In the genomic region with DNA sequence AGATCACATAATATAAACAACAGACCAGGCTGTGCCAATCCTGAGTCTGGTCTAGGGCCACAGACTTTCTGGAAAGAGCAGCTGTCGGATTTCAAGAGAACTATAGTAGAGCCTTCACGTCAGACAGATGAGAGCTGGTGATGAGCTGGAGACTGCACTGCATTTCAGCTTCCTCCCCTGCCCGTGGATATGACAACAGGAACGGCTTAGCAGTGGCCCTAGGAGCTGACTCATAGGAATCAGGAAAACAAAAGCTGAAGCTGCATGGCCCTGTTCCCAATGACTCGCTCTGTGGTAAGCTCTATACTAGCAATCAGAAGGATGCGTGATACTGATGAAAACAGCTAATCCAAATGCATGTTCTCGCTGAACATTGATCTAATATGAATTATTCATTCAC, we compare ENCODE assay signal across 11 mouse cellular contexts. TPM values are rescaled to one million over a fixed set of nuclear protein-coding genes. Genes with fewer than 3 reads are reported as not detected.
DNase-seq lines count a peak whose midpoint lies in the region; ATAC-seq and TF ChIP-seq lines count a peak whose summit lies in the region.
"Had no signal": no experiment of that assay in that cellular context is flagged by ENCODE, and none has a peak within 500 bp of the region (broad histone marks: within the 10 kb centered on the region; RNA-seq: fewer than 3 reads in every experiment).

No protein-coding gene starts in this region.

- no peak overlapping the region for H3K9ac ChIP-seq in heart, postnatal 0 days (replicated peaks; ENCODE audit: low read depth, low read length)
- no peak overlapping the region for H3K9ac ChIP-seq in midbrain, embryonic 11.5 days (ENCODE audit: low read length)
- no peak overlapping the region for H3K9ac ChIP-seq in stomach, postnatal 0 days (ENCODE audit: low read length)
- H3K9ac ChIP-seq in intestine, embryonic 15.5 days: no peak overlapping the region
- H3K9ac ChIP-seq: embryonic facial prominence, embryonic 15.5 days had no signal

- H3K9me3 ChIP-seq in heart, postnatal 0 days (replicated peaks; ENCODE audit: control insufficient read depth, low read length): no peaks in the 10 kb centered on the region
- H3K9me3 ChIP-seq in midbrain, embryonic 11.5 days (ENCODE audit: control insufficient read depth, low read length): no peaks in the 10 kb centered on the region
- no peaks in the 10 kb centered on the region for H3K9me3 ChIP-seq in midbrain, embryonic 10.5 days (replicated peaks)
- H3K9me3 ChIP-seq in stomach, postnatal 0 days (ENCODE audit: control insufficient read depth, low read length): no peaks in the 10 kb centered on the region
- no peaks in the 10 kb centered on the region for H3K9me3 ChIP-seq in intestine, embryonic 15.5 days
- H3K9me3 ChIP-seq: embryonic facial prominence, embryonic 15.5 days had no signal

- no peak for TF ChIP-seq CTCF in heart, postnatal 0 days (IDR thresholded peaks at IDR 0.05; ENCODE audit: low read depth)
- TF ChIP-seq CTCF in stomach, postnatal 0 days (IDR thresholded peaks at IDR 0.05; ENCODE audit: low read depth): no peak

- no peak for TF ChIP-seq EP300 in heart, postnatal 0 days (IDR thresholded peaks at IDR 0.05; ENCODE audit: low read depth)
- no peak for TF ChIP-seq EP300 in stomach, postnatal 0 days (optimal IDR thresholded peaks at IDR 0.05)

- H3K27me3 ChIP-seq in heart, postnatal 0 days (ENCODE audit: control insufficient read depth, insufficient read depth, low read length): no peaks in the 10 kb centered on the region
- H3K27me3 ChIP-seq in midbrain, embryonic 11.5 days (ENCODE audit: control insufficient read depth, insufficient read depth, low read length): no peaks in the 10 kb centered on the region
- no peaks in the 10 kb centered on the region for H3K27me3 ChIP-seq in midbrain, embryonic 10.5 days (ENCODE audit: low read depth, poor library complexity, severe bottlenecking)
- no peaks in the 10 kb centered on the region for H3K27me3 ChIP-seq in stomach, postnatal 0 days (ENCODE audit: control insufficient read depth, insufficient read depth, low read length)
- no peaks in the 10 kb centered on the region for H3K27me3 ChIP-seq in intestine, embryonic 15.5 days (replicated peaks)
- H3K27me3 ChIP-seq: embryonic facial prominence, embryonic 15.5 days had no signal

- H3K4me3 ChIP-seq in heart, postnatal 0 days (ENCODE audit: low read depth, low read length): no peak overlapping the region
- H3K4me3 ChIP-seq in midbrain, embryonic 11.5 days (ENCODE audit: low read depth, low read length): no peak overlapping the region
- H3K4me3 ChIP-seq in midbrain, embryonic 10.5 days: no peak overlapping the region
- no peak overlapping the region for H3K4me3 ChIP-seq in stomach, postnatal 0 days (ENCODE audit: low read depth, low read length)
- H3K4me3 ChIP-seq in intestine, embryonic 15.5 days (replicated peaks): no peak overlapping the region
- H3K4me3 ChIP-seq: embryonic facial prominence, embryonic 15.5 days had no signal

- DNase-seq in heart, postnatal 0 days (ENCODE audit: low spot score): peak; percentile 7
- DNase-seq in heart, postnatal 25 days (ENCODE audit: low spot score): no peak
- DNase-seq in midbrain, embryonic 11.5 days (ENCODE audit: low spot score, missing footprints): no peak
- DNase-seq in midbrain, embryonic 10.5 days (ENCODE audit: low spot score): no peak
- peak; percentile 55 for DNase-seq in brain, adult 2 months (ENCODE audit: low read depth, low spot score)
- DNase-seq in stomach, postnatal 0 days (ENCODE audit: low spot score): no peak
- no peak for DNase-seq in thymus, postnatal 25 days
- DNase-seq: heart, adult 11 months had no signal

- 42% methylated on average over 7 of the region's 7 CpGs for WGBS in heart, postnatal 0 days
- WGBS in midbrain, embryonic 11.5 days: 73% methylated on average over 7 of the region's 7 CpGs
- WGBS in midbrain, embryonic 10.5 days: 75% methylated on average over 7 of the region's 7 CpGs
- WGBS in stomach, postnatal 0 days: 30% methylated on average over 7 of the region's 7 CpGs
- 47% methylated on average over 7 of the region's 7 CpGs for WGBS in intestine, embryonic 15.5 days

- no peaks in the 10 kb centered on the region for H3K36me3 ChIP-seq in heart, postnatal 0 days (replicated peaks; ENCODE audit: control insufficient read depth, insufficient read depth, low read length)
- H3K36me3 ChIP-seq in midbrain, embryonic 11.5 days (ENCODE audit: control insufficient read depth, insufficient read depth, low read length): no peaks in the 10 kb centered on the region
- peaks cover 40% of the 10 kb centered on the region for H3K36me3 ChIP-seq in midbrain, embryonic 10.5 days
- no peaks in the 10 kb centered on the region for H3K36me3 ChIP-seq in stomach, postnatal 0 days (ENCODE audit: control insufficient read depth, insufficient read depth, low read length)
- no peaks in the 10 kb centered on the region for H3K36me3 ChIP-seq in intestine, embryonic 15.5 days

- ATAC-seq in heart, postnatal 0 days (ENCODE audit: insufficient read depth, low read depth): peak; percentile 53; the same call in 1 of the 2 replicates
- ATAC-seq in midbrain, embryonic 11.5 days (ENCODE audit: low FRiP score): peak; percentile 40; the same call in 1 of the 2 replicates
- 0 out of 2 replicates have a peak, but pooled peaks have one; percentile 53 for ATAC-seq in stomach, postnatal 0 days (ENCODE audit: low FRiP score, low TSS enrichment)
- ATAC-seq in intestine, embryonic 15.5 days: no peak

- no peak overlapping the region for H3K27ac ChIP-seq in heart, postnatal 0 days (ENCODE audit: low read depth)
- H3K27ac ChIP-seq in midbrain, embryonic 11.5 days (ENCODE audit: low read depth, low read length): no peak overlapping the region
- no peak overlapping the region for H3K27ac ChIP-seq in midbrain, embryonic 10.5 days (replicated peaks)
- H3K27ac ChIP-seq in stomach, postnatal 0 days (replicated peaks): no peak overlapping the region
- no peak overlapping the region for H3K27ac ChIP-seq in intestine, embryonic 15.5 days
- H3K27ac ChIP-seq: embryonic facial prominence, embryonic 15.5 days; macrophage had no signal

- H3K4me2 ChIP-seq in heart, postnatal 0 days (ENCODE audit: low read depth, low read length): no peak overlapping the region
- no peak overlapping the region for H3K4me2 ChIP-seq in midbrain, embryonic 11.5 days
- no peak overlapping the region for H3K4me2 ChIP-seq in stomach, postnatal 0 days (replicated peaks; ENCODE audit: low read depth)
- H3K4me2 ChIP-seq in intestine, embryonic 15.5 days (replicated peaks): no peak overlapping the region
- H3K4me2 ChIP-seq: embryonic facial prominence, embryonic 15.5 days had no signal

- H3K4me1 ChIP-seq in heart, postnatal 0 days (ENCODE audit: control insufficient read depth, insufficient read depth): no peaks in the 10 kb centered on the region
- no peaks in the 10 kb centered on the region for H3K4me1 ChIP-seq in midbrain, embryonic 11.5 days (ENCODE audit: control insufficient read depth, insufficient read depth, low read length)
- no peaks in the 10 kb centered on the region for H3K4me1 ChIP-seq in midbrain, embryonic 10.5 days
- no peaks in the 10 kb centered on the region for H3K4me1 ChIP-seq in stomach, postnatal 0 days (replicated peaks; ENCODE audit: control insufficient read depth, insufficient read depth)
- H3K4me1 ChIP-seq in intestine, embryonic 15.5 days (replicated peaks): no peaks in the 10 kb centered on the region
- H3K4me1 ChIP-seq: embryonic facial prominence, embryonic 15.5 days had no signal

- intact Hi-C loops in heart, postnatal 25 days (cut with DNase I): no loop called here

RNA-seq across cellular contexts. Expression of a gene that starts 33.2 kb away (rescaled TPM):
- total RNA-seq in heart, postnatal 0 days (2014; rRNA removed; ENCODE audit: low replicate concordance): not detected in 2 replicates
- polyA plus RNA-seq in heart, postnatal 0 days (2015; fragmentation: Nextera tagmentation; extraction: Ambion mirVana): not detected in 2 replicates
- not detected for total RNA-seq in heart, postnatal 25 days (2021)
- polyA plus RNA-seq in midbrain, embryonic 11.5 days (2014; fragmentation: Nextera tagmentation; extraction: Ambion mirVana): 0.15 TPM in 1 of 2 replicates, not detected in the other
- 0.06 TPM in 1 of 2 replicates, not detected in the other for polyA plus RNA-seq in midbrain, embryonic 10.5 days (2016; fragmentation: Nextera tagmentation; extraction: Ambion mirVana)
- 55.0 and 59.3 TPM in 2 replicates for polyA plus RNA-seq in stomach, postnatal 0 days (2015; fragmentation: Nextera tagmentation; extraction: Ambion mirVana)
- polyA plus RNA-seq in intestine, embryonic 15.5 days (2015; fragmentation: Nextera tagmentation; extraction: Ambion mirVana): 0.98 and 1.9 TPM in 2 replicates
- polyA plus RNA-seq: embryonic facial prominence, embryonic 15.5 days; macrophage had no signal

RNA-seq across cellular contexts. Expression of a gene that starts 43.0 kb away (rescaled TPM):
- 2.5 and 4.1 TPM in 2 replicates for total RNA-seq in heart, postnatal 0 days (2014; rRNA removed; ENCODE audit: low replicate concordance)
- 6.0 and 7.8 TPM in 2 replicates for polyA plus RNA-seq in heart, postnatal 0 days (2015; fragmentation: Nextera tagmentation; extraction: Ambion mirVana)
- under 1 TPM; 0.73 TPM for total RNA-seq in heart, postnatal 25 days (2021)
- 94.3 and 95.7 TPM in 2 replicates for polyA plus RNA-seq in midbrain, embryonic 11.5 days (2014; fragmentation: Nextera tagmentation; extraction: Ambion mirVana)
- 87.0 and 102 TPM in 2 replicates for polyA plus RNA-seq in midbrain, embryonic 10.5 days (2016; fragmentation: Nextera tagmentation; extraction: Ambion mirVana)
- 13.7 and 14.3 TPM in 2 replicates for polyA plus RNA-seq in stomach, postnatal 0 days (2015; fragmentation: Nextera tagmentation; extraction: Ambion mirVana)
- polyA plus RNA-seq in intestine, embryonic 15.5 days (2015; fragmentation: Nextera tagmentation; extraction: Ambion mirVana): 45.1 and 55.5 TPM in 2 replicates

Comparison
In these comparisons a context has a peak if more than half of its experiments do, and no peak if none do; other contexts are left out.
1. DNase-seq: peak in heart, postnatal 0 days (single experiment) and brain, adult 2 months (single experiment); none in heart, postnatal 25 days (single experiment), midbrain, embryonic 11.5 days (single experiment), midbrain, embryonic 10.5 days (single experiment), stomach, postnatal 0 days (single experiment) and thymus, postnatal 25 days (single experiment).
2. RNA of a gene that starts 33.2 kb away (polyA plus RNA-seq): 55.0 to 59.3 TPM in stomach, postnatal 0 days; 0.98 to 1.9 TPM in intestine, embryonic 15.5 days, 0.15 TPM in midbrain, embryonic 11.5 days, not detected in heart, postnatal 0 days and 0.06 TPM in midbrain, embryonic 10.5 days; every median in the first group is over 10 times any median in the second.